Comparison of ENCODE assay signal across 15 mouse cellular contexts in genomic region chr9:78541758-78542157, GRCm38 (mm10).
"Had no signal": no experiment of that assay in that cellular context is flagged by ENCODE, and none has a peak within 500 bp of the region (broad histone marks: within the 10 kb centered on the region; RNA-seq: fewer than 3 reads in every experiment).

No protein-coding gene starts in this region.

- H3K4me2 ChIP-seq: neural tube, embryonic 15.5 days; stomach, embryonic 15.5 days had no signal

- DNase-seq: retina, postnatal 1 day; right cerebral cortex, adult 18-20 months; right cerebral cortex, postnatal 14 days; right cerebral cortex, postnatal 25 days; right cerebral cortex, postnatal 4 days; spleen, adult 18-20 months; thymus, adult 18-20 months; thymus, adult 2 months; thymus, postnatal 14 days; thymus, postnatal 25 days; thymus, postnatal 36 days; thymus, postnatal 4 days had no signal

- H3K9ac ChIP-seq: neural tube, embryonic 15.5 days; stomach, embryonic 15.5 days had no signal

- H3K4me1 ChIP-seq: stomach, embryonic 15.5 days had no signal

- H3K9me3 ChIP-seq: neural tube, embryonic 15.5 days; stomach, embryonic 15.5 days had no signal

- H3K4me3 ChIP-seq: neural tube, embryonic 15.5 days; stomach, embryonic 15.5 days had no signal

- H3K27me3 ChIP-seq: neural tube, embryonic 15.5 days; stomach, embryonic 15.5 days had no signal

- H3K27ac ChIP-seq: neural tube, embryonic 15.5 days; stomach, embryonic 15.5 days; stomach, postnatal 0 days had no signal

- H3K36me3 ChIP-seq: stomach, embryonic 15.5 days had no signal
